Mouse (Mus musculus) spleen, adult 2 months (tissue): ENCODE measurements around the gene Srsf2.

Experiments
- CTCF ChIP-seq: fragments of 200-500 bp; IDR thresholded peaks from 2 replicates; pipeline ENCODE4 v1.5.1; 2011; ENCODE audit warnings: mild to moderate bottlenecking, inconsistent platforms; ENCODE audit not compliant: insufficient read depth, insufficient read length, insufficient replicate concordance; ENCODE audit errors: extremely low read depth
- POLR2A ChIP-seq: fragments of 200-500 bp; IDR thresholded peaks from 2 replicates; pipeline ENCODE4 v1.6.1; 2011; ENCODE audit warnings: low read depth, low read length, inconsistent platforms

DNA sequence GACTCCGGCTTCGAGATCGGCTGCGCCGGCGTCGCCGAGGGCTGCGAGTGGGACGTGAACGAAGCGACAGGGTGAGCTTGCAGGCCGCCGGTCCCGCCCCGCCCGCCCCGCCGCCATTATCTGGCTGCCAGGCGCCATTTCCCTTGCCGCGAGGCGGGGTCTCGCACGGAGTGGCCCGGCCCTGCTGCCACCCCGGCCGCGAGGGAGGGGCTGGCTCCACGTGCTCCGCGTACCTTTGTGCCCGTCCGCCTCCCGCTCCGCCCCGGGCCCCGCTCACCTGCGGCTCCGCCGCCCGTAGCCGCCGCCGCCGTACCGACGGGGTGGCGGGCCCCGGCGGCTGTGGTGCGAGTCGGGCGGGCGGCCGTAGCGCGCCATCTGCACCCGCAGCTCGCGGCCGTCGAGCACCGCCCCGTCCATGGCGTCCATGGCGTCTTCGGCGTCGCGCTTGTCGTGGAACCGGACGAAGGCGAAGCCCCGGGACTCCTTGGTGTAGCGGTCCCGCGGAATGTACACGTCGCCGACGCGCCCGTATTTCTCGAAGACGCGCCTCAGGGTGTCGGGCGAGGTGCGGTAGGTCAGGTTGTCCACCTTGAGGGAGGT, 503 bp downstream of the Srsf2 start, which contains the start of gene Mfsd11:
- no peak for TF ChIP-seq CTCF
- no peak for TF ChIP-seq POLR2A
